Mouse (Mus musculus) ES-E14 (cell line): ENCODE measurements at regions not wholly inside any gene's neighbourhood (a gene's known extent, or its start where the extent isn't known, plus 50 kb on each side); places are given as distances from the start of the nearest gene placed in this dataset.
A peak's percentile ranks its signal among the peaks of the same experiment; 100 is the strongest.

Experiments used
- CHD2 ChIP-seq: IDR thresholded peaks from 2 replicates; pipeline ENCODE4 v1.6.1; 2014; ENCODE audit warnings: mild to moderate bottlenecking, low read depth, low read length, inconsistent platforms
- MAFK ChIP-seq: IDR thresholded peaks from 2 replicates; pipeline ENCODE4 v1.6.1; 2014; ENCODE audit warnings: mild to moderate bottlenecking, low read depth, low read length, inconsistent platforms; ENCODE audit not compliant: insufficient read depth
- ZC3H11A ChIP-seq: IDR thresholded peaks from 2 replicates; pipeline ENCODE4 v1.6.1; 2012; ENCODE audit warnings: low read depth, mild to moderate bottlenecking, inconsistent platforms, low read length, borderline replicate concordance
- ZNF384 ChIP-seq: IDR thresholded peaks from 2 replicates; pipeline ENCODE4 v1.6.1; 2012; ENCODE audit warnings: low read depth, low read length, inconsistent platforms

DNA sequence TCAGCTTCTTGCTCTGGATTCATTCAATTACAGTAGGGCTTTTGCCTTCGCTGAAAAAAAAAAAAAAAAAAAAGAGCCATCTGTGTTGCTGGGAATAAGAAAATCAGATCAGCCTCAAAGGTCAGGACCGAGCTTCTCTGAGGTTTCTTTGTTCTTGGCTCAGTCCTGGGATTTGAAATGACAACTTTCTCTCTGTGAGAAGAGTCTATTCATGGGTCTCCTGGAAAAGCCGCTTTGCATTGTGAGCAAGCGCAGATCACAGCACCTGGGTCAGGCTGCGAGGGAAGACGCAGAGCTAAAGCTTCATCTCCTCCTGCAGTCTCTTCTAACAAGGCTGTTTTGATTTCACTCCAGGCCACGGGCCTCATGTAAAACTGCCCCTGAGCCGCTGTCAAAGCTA lies 125.0 kb upstream of the Mb21d2 start:
- TF ChIP-seq CHD2 (no peak), MAFK (no peak), ZNF384 (peak; percentile 46; the same call in 1 of the 2 replicates), ZC3H11A (no peak)
